Mouse (Mus musculus) heart, postnatal 14 days (tissue): Measurements from ENCODE around the gene Gnb2. TPM values are rescaled to one million over a fixed set of nuclear protein-coding genes. Genes with fewer than 3 reads are reported as not detected.

Source experiments
- DNase-seq, 2 experiments: peaks; one replicate each; pipeline ENCODE4 v3.0.0; 2021 to 2022
- intact Hi-C: fragments of 180-260 bp; cut with DNase I; formaldehyde crosslinking; loops from one replicate; pipeline ENCODE4 v1.15.1; 2025
- total RNA-seq, 2 experiments: library from RNA; stranded (reverse); gene quantifications; 2 replicates each; pipeline ENCODE4 v1.2.3; 2021

Gnb2 gene
- total RNA-seq, 2 experiments from 2014 or later, result 322 to 323 TPM

DNA sequence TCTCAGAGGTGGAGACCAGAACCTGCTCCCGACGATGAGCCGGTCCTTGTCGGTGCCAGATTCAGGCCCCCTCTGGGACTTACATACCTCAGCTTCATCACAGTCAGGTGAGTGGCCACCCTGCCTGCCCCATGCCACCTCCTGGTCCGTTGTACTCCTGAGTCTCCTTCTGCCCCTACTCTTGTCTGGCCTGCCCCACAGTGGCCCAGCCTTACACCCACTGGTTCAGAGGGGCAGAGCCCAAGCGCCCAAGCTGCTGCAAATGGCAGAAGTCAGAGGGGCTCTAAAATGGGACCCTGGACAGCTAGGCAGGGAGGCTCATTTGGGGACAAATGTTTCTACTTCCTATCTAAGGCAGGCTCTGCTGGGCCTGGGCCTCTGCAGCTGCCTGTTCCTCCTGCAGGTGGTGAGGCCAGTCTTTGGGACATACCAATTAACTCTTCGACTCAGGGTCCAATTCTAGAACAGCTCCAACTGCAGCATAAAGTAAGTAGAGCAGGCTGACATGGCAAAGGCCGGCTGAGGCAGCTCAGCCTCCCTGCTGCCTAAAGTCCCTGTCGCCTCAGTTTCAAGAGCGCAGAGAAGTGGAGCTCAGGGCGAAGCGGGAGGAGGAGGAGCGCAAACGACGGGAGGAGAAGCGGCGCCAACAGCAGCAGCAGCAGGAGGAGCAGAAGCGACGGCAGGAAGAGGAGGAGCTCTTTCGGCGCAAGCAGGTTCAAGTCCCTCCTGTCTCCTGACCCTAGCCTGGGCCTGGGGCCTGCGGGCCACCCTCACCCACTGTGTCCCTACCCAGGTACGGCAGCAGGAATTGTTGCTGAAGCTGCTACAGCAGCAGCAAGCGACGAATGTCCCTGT is 9.7 kb downstream of the Gnb2 start:
- intact Hi-C loops, result no loop called here
- no peak for DNase-seq

DNA sequence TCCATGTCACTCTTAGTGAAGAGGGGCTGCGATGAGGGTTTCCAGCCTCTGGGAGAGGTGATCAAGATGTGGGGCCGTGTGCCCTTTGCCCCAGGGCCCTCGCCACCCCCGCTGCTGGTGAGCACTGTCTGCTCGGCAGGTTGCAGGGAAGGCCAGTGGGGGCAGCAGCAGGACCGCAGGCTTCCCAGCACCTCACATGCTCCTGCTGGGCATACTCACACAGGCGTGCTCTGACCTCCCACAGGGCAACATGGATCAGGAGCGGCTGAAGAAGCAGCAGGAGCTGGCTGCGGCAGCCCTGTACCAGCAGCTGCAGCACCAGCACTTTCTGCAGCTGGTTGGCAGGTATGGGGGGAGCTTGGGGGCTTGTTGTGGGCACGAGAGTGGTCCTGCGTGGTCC is 10.6 kb downstream of the Gnb2 start:
- intact Hi-C loops, result no loop called here
- DNase-seq, result no peak

GRCm38 (mm10) chr5:137521861-137522260 is 11.4 kb downstream of the Gnb2 start:
- intact Hi-C loops, result no loop called here
- DNase-seq, result no peak

- intact Hi-C loops, result loop anchor here (5.0 kb wide), 1 partner anchor 112 kb away; no protein-coding TSS in a partner anchor
- no peak for DNase-seq
Measured at GRCm38 (mm10) chr5:137519691-137520550, 13.4 kb downstream of the Gnb2 start.

DNA sequence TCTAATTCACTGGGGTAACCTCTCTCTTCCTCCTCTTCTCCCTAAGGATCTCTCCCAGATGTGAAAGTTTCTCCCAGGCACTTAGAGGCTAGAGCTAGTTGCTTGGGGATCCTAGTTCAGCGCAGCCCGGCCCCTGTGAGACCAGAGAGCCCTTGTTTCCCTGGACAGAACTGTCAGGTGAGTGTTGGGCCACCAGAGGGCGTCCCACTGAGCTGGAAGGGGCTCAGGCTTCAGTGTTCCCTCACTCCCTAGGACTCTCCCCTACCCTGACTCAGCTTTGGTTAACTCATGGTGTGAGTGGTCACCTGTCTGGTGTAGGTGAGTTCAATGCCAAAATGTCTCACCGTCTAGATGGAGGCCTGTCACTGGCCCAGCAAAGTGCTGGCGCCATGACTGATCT is 14.9 kb downstream of the Gnb2 start, which contains the start of gene Gigyf1:
TSS of gene Gigyf1 (plus strand) at position 113 of the 400 bp plus-strand sequence.
- intact Hi-C loops, result loop anchor here (5.0 kb wide), 1 partner anchor 114 kb away; no protein-coding TSS in a partner anchor

DNA sequence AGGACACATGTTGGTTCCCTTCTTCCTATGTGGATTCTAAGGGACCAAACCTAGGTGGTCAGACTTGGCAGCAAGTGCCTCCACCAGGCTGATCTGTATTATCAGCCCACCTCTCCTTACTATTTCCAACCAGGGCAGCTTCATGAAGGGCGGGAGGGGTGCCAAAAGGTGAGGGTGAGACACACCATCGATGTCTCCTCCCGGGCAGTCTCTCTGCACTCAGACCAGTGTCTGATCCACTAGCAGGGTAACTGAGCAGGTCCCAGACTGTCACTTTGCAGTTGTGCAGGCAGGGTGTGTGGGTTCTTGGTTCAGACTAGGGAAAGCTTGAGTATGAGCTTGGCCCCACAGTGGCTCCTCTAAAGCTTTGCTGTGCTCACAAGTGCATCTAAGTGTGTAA is 18.5 kb downstream of the Gnb2 start:
- intact Hi-C loops, result loop anchor here (5.0 kb wide), 3 partner anchors 117 to 242 kb away; no protein-coding TSS in a partner anchor
- no peak for DNase-seq

More for the DNA sequence above, 14.9 kb downstream of the Gnb2 start, which contains the start of gene Gigyf1:
- peak in 1 of 2 experiments; percentile 52 for DNase-seq

- intact Hi-C loops, result loop anchor here (5.0 kb wide), 2 partner anchors 138 to 243 kb away; no protein-coding TSS in a partner anchor
Measured at GRCm38 (mm10) chr5:137513951-137514721, 19.2 kb downstream of the Gnb2 start.

DNA sequence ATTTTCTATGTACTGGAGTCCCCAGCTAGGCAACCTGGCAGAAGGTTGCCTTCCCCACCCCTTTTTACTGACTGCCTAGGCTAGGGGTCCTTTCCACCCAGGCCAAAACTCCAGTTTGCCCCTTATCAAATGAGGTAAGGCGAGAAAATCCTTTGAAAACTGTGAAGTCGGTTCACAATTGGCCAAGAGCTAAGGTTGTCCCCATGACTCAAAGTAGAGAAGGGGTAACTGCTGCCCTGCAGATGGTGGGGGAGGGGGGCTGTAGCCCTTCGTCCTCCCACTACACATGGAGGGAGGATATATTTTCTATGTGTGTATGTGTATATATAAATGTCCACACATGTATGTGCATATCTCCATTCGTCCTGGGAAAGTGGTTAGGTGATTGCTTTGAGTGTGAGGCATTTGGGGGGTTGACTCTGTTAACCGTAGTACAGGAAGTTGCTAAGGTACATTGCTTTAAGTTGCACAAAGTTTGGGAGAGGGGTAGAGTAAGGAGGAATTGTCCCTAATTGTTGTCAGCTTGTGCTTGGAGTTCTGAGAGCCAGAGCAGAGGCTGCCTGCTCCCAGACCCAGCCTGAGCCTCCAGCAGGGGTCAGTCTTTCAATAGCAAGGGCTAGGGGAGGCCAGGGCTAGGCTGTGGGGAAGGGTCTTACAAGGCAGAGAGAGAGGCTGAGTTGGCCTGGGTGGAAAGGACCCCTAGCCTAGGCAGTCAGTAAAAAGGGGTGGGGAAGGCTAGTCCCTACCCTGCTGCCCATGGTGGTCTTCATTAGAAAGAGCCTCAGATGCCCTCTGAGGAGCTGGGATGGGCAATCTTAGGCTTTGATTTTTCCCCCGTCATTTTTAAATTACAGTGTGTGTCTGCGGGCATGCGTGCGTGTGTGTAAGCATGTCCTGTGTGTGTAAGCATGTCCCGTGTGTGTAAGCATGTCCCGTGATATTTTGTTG is 20.2 kb downstream of the Gnb2 start:
- peak in 1 of 2 experiments; percentile 63 for DNase-seq
- intact Hi-C loops, result loop anchor here (5.0 kb wide), 2 partner anchors 139 to 244 kb away; no protein-coding TSS in a partner anchor

More at GRCm38 (mm10) chr5:137513951-137514721, 19.2 kb downstream of the Gnb2 start:
- no peak for DNase-seq

GRCm38 (mm10) chr5:137511706-137512105 is 21.6 kb downstream of the Gnb2 start:
- intact Hi-C loops, result loop anchor here (5.0 kb wide), 2 partner anchors 141 to 246 kb away; no protein-coding TSS in a partner anchor
- no peak for DNase-seq

DNA sequence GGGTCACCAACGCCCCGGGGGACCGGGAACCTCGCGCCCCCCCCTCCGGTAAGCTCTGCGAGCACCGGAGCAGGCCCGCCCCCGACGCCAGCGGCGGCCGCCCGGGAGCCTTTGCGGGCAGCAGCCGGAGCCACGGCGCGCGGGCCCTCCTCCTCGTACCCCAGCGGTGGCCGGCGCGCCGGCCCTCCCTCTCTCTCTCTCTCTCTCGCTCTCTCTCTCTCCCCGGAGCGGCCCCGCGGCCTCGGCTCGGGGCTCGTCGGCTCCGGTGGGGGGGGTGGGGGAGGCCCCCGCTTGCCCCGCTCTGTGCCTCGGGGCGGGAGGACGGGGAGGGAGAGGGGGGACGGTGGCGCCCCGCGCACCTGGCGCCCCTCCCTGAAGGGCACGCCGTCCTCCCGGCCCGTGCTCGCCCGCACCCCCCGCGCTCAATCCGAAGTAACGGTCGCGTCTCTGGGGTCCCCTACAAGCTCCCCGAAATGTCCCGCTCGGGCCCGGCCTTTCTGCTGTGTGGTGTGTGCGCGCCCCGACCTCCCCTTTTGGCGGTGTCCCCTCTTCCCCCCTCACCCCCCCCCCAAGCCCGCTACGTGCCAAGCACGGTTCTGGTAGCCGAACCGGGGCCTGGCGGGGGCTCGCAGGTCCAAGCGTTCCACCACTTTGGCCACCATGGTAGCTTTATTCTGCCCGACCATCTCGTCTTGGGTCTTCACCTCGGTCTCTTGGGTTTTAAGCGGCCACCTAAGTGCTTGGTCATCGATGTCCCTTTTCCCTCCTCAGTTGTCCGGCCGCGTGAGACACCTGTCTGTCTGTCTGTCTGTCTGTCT is 22.5 kb downstream of the Gnb2 start:
- DNase-seq, result peak in 1 of 2 experiments; percentile 43
- intact Hi-C loops, result loop anchor here (5.0 kb wide), 2 partner anchors 142 to 247 kb away; no protein-coding TSS in a partner anchor

GRCm38 (mm10) chr5:137510014-137510501 is 23.3 kb downstream of the Gnb2 start:
- intact Hi-C loops, result loop anchor here (5.0 kb wide), 2 partner anchors 142 to 247 kb away; no protein-coding TSS in a partner anchor
- DNase-seq, result peak; percentile 81 to 85

DNA sequence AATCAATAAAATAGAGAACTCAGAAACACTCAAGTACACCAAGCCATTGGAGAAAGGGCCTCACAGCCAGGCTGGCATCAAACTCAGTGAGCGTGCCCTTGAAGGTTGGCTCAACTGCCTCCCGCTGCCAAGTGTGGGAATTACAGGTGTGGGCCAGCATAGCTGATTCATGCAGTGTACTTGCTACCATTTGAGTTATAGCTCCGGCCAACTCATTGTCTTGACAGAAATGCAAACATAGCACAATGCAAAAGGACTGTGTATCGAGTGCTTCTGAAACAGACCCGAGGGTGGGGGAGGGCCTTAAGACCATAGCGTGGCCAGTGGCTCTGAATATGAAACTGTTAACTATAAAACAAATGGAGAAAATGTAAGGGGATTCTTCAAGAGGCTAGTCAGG is 29.3 kb downstream of the Gnb2 start:
- no peak for DNase-seq
- intact Hi-C loops, result loop anchor here (5.0 kb wide), 1 partner anchor 212 kb away; the partner anchor contains the start of gene Ufsp1

DNA sequence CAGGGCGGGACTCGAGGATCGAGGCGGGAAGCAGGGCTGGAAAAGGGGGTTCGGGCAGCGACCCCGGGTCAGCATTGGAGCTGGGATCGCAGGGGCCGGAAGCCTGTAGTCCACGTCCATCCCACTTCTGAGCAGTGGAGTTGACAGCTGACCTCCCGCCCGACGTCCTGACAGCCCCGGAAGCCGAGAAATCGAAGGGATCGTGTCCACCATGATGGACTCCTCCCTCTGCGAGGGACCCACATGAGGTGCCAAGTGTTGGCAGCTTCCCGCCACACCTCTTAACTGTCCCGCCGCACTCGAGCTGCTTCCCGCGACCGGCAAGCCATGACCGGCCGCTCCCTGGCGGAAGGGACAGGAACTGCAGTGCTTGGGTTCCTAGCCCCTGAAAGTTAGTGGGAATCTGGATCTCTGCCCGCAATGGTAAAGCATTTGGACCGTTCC is 30.6 kb downstream of the Gnb2 start:
- intact Hi-C loops, result loop anchor here (5.0 kb wide), 1 partner anchor 210 kb away; the partner anchor contains the start of gene Ufsp1
- DNase-seq, result peak; percentile 83 to 87

DNA sequence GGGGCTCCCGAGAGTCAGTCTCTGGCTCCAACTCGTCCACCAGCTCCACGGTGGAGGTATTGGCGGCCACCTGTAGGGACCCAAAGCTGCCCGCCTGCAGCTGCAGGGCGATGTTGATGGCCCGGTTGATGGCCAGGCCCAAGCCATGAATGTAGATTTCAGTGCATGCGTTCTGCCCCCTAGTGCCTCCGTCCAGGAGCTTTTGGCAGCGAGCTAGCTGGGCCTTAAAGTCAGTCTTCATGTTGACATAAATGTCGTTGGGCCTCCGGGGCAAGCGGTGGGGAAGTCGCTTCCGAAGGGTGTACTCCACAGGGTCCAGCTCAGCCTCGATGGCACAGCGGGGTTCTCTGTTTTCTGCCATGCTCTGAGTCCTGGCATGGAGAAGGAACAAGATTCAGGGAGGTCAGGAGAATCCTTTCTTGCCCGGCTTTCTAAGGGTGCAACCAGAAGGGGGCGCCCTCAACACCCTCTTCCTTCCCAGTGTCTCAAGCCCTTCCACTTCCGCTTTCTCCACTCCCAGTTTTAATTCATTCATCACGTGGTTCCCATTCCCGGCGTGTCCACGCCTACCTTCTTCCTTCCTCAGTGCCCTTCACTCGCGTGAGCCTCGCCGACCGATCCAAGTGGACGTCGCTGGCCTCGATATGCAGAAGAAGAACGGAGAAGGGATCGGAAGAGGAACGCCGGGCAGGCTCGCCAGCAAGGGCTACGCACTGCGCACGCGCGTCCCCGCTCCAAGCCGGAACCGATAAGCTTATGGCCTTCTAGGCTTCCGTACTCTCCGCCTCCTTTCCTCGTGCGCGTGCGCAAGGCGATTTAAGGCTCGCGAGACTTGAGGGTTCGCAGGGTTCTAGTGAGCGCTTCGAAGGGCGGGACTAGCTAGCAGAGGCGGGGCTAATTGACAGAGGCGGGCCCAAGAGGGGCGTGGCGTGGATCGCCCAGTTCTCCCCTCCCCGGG is 31.3 kb downstream of the Gnb2 start, which contains the start of gene Pop7:
TSS of gene Pop7 (minus strand) at position 810 of the 958 bp plus-strand sequence.
- DNase-seq, result peak; percentile 100
- intact Hi-C loops, result loop anchor here (2.0 to 5.0 kb wide), 2 partner anchors 19 to 210 kb away; partner anchors contain the start of gene Ufsp1

- intact Hi-C loops, result loop anchor here (2.0 to 5.0 kb wide), 2 partner anchors 17 to 208 kb away; partner anchors contain the start of gene Ufsp1
Measured at GRCm38 (mm10) chr5:137500186-137500585, 33.1 kb downstream of the Gnb2 start.

GRCm38 (mm10) chr5:137493831-137494230 is 39.5 kb downstream of the Gnb2 start:
- DNase-seq, result peak; percentile 54
- intact Hi-C loops, result no loop called here

More at GRCm38 (mm10) chr5:137500186-137500585, 33.1 kb downstream of the Gnb2 start:
- no peak for DNase-seq
